Mouse (Mus musculus) bone marrow, adult 2 months (tissue): Measurements from ENCODE around the gene Urad. TPM values are rescaled to one million over a fixed set of nuclear protein-coding genes. Genes with fewer than 3 reads are reported as not detected.
A peak's percentile ranks its signal among the peaks of the same experiment; 100 is the strongest.

ENCODE experiments used
- H3K27ac ChIP-seq: fragments of 200-500 bp; 2 replicates; pipeline ENCODE4 v1.5.1; 2012; ENCODE audit warnings: low read depth, mild to moderate bottlenecking, control low read depth, inconsistent platforms, low read length; ENCODE audit not compliant: control insufficient read depth, poor library complexity, insufficient read depth
- H3K4me1 ChIP-seq: fragments of 200-500 bp; 2 replicates; pipeline ENCODE4 v1.6.1; 2011; ENCODE audit warnings: low read length; ENCODE audit not compliant: control insufficient read depth, insufficient read depth
- H3K4me3 ChIP-seq: fragments of 200-500 bp; replicated peaks from 2 replicates; pipeline ENCODE3; 2011; ENCODE audit warnings: mild to moderate bottlenecking, low read depth, low read length, control low read depth; ENCODE audit not compliant: control insufficient read depth
- CTCF ChIP-seq: fragments of 200-500 bp; IDR thresholded peaks from 2 replicates; pipeline ENCODE4 v1.5.1; 2011; ENCODE audit warnings: low read length, control low read depth; ENCODE audit not compliant: control insufficient read depth, insufficient read depth
- POLR2A ChIP-seq: fragments of 200-500 bp; IDR thresholded peaks from 2 replicates; pipeline ENCODE4 v1.6.1; 2011; ENCODE audit warnings: low read depth, mild to moderate bottlenecking, control low read depth, low read length, borderline replicate concordance; ENCODE audit not compliant: control insufficient read depth
- WGBS: fragments of 180-500 bp; shearing (Covaris S2); methylation state at CpG from one replicate; pipeline ENCODE4 v1.1.7; 2018; 5-methylcytosine and 5-hydroxymethylcytosine counted together
- polyA plus RNA-seq: library from polyadenylated mRNA; stranded (reverse); fragments of >200 nt; gene quantifications from 2 replicates; pipeline ENCODE4 v1.2.4, GENCODE M21; 2011; ENCODE audit warnings: low replicate concordance; ENCODE audit not compliant: missing spikeins, insufficient read depth, insufficient read length

Urad gene
- not detected in 2 replicates for polyA plus RNA-seq

GRCm38 (mm10) chr5:147322183-147322582, at the start of gene Urad:
TSS of gene Urad (minus strand) at chr5:147322440.
- Histone ChIP-seq H3K4me1 (no peaks in the 10 kb centered on the region), H3K4me3 (no peak within 1 kb of the TSS), H3K27ac (no peak within 1 kb of the TSS)
- WGBS = 77% methylated on average over 8 of the region's 8 CpGs
- TF ChIP-seq CTCF = no peak
- no peak for TF ChIP-seq POLR2A

GRCm38 (mm10) chr5:147370276-147370675, 48.0 kb upstream of the Urad start:
- 86% methylated on average over 8 of the region's 8 CpGs for WGBS
- TF ChIP-seq CTCF (no peak), POLR2A (no peak)
- Histone ChIP-seq H3K4me3 (no peak overlapping the region), H3K4me1 (no peaks in the 10 kb centered on the region), H3K27ac (no peak overlapping the region)

GRCm38 (mm10) chr5:147368221-147368620, 46.0 kb upstream of the Urad start:
- TF ChIP-seq POLR2A = no peak
- no peak for TF ChIP-seq CTCF
- 88% methylated on average over 6 of the region's 6 CpGs for WGBS
- no peak overlapping the region for H3K27ac ChIP-seq
- no peak overlapping the region for H3K4me3 ChIP-seq
- H3K4me1 ChIP-seq = peaks cover 4% of the 10 kb centered on the region

GRCm38 (mm10) chr5:147365995-147366765, 43.9 kb upstream of the Urad start:
- H3K27ac ChIP-seq = no peak overlapping the region; the same call in 1 of the 2 replicates
- WGBS = 3% methylated on average over 16 of the region's 16 CpGs
- H3K4me1 ChIP-seq = peaks cover 5% of the 10 kb centered on the region
- TF ChIP-seq CTCF = no peak
- TF ChIP-seq POLR2A = no peak
- H3K4me3 ChIP-seq = no peak overlapping the region

GRCm38 (mm10) chr5:147363054-147363453, 40.8 kb upstream of the Urad start:
- peaks cover 5% of the 10 kb centered on the region for H3K4me1 ChIP-seq
- H3K4me3 ChIP-seq = no peak overlapping the region
- 7% methylated on average over 12 of the region's 12 CpGs for WGBS
- no peak for TF ChIP-seq POLR2A
- no peak for TF ChIP-seq CTCF
- peak overlapping the region; percentile 75 for H3K27ac ChIP-seq

- 84% methylated on average over 11 of the region's 11 CpGs for WGBS
- TF ChIP-seq POLR2A = no peak
- no peak overlapping the region for H3K27ac ChIP-seq
Observed at GRCm38 (mm10) chr5:147358481-147358880, 36.2 kb upstream of the Urad start.

GRCm38 (mm10) chr5:147357536-147357935, 35.3 kb upstream of the Urad start:
- WGBS = 53% methylated on average over 3 of the region's 3 CpGs
- TF ChIP-seq CTCF (peak; percentile 83), POLR2A (no peak)

More at GRCm38 (mm10) chr5:147358481-147358880, 36.2 kb upstream of the Urad start:
- Histone ChIP-seq H3K4me1 (peaks cover 2% of the 10 kb centered on the region; the same call in 1 of the 2 replicates), H3K4me3 (no peak overlapping the region)

GRCm38 (mm10) chr5:147356260-147357055, 34.2 kb upstream of the Urad start:
- Histone ChIP-seq H3K4me3 (no peak overlapping the region), H3K4me1 (no peaks in the 10 kb centered on the region), H3K27ac (no peak overlapping the region)
- no peak for TF ChIP-seq POLR2A
- TF ChIP-seq CTCF = no peak
- WGBS = 80% methylated on average over 13 of the region's 13 CpGs

More at GRCm38 (mm10) chr5:147357536-147357935, 35.3 kb upstream of the Urad start:
- Histone ChIP-seq H3K27ac (no peak overlapping the region), H3K4me1 (no peaks in the 10 kb centered on the region), H3K4me3 (no peak overlapping the region)

GRCm38 (mm10) chr5:147355788-147356187, 33.5 kb upstream of the Urad start:
- TF ChIP-seq POLR2A (no peak), CTCF (no peak)
- WGBS = 81% methylated on average over 3 of the region's 3 CpGs
- H3K4me3 ChIP-seq = no peak overlapping the region
- no peaks in the 10 kb centered on the region for H3K4me1 ChIP-seq
- no peak overlapping the region for H3K27ac ChIP-seq
